Mouse (Mus musculus) adrenal gland, adult (tissue): ENCODE measurements around the gene Onecut3.

Source experiments
- DNase-seq, 2 experiments: peaks; one replicate each; pipeline ENCODE4 v3.0.0; 2022 to 2023; ENCODE audit warnings: low spot score in 1 of 2; ENCODE audit not compliant: inconsistent age in 2 of 2

The Onecut3 gene

GRCm38 (mm10) chr10:80503599-80504220 lies 9.1 kb downstream of the Onecut3 start:
- peak in 1 of 2 experiments; percentile 60 for DNase-seq

GRCm38 (mm10) chr10:80504724-80505123 lies 10.1 kb downstream of the Onecut3 start:
- no peak for DNase-seq

- DNase-seq: peak; percentile 58 to 85
Measured at GRCm38 (mm10) chr10:80506222-80506621, 11.6 kb downstream of the Onecut3 start.

- DNase-seq: peak; percentile 80 to 95
Measured at GRCm38 (mm10) chr10:80509412-80510272, 15.0 kb downstream of the Onecut3 start.

- DNase-seq: no peak
Measured at GRCm38 (mm10) chr10:80510273-80510660, 15.6 kb downstream of the Onecut3 start.

GRCm38 (mm10) chr10:80513739-80514138 lies 19.1 kb downstream of the Onecut3 start:
- DNase-seq: no peak

GRCm38 (mm10) chr10:80519287-80519686 lies 24.7 kb downstream of the Onecut3 start:
- no peak for DNase-seq

- DNase-seq: no peak
Measured at GRCm38 (mm10) chr10:80523299-80523698, 28.7 kb downstream of the Onecut3 start.

- DNase-seq: no peak
Measured at GRCm38 (mm10) chr10:80526172-80526571, 31.5 kb downstream of the Onecut3 start.

GRCm38 (mm10) chr10:80532783-80533182 lies 38.1 kb downstream of the Onecut3 start:
- peak in 1 of 2 experiments; percentile 28 for DNase-seq

- peak; percentile 78 to 81 for DNase-seq
Measured at GRCm38 (mm10) chr10:80533704-80534103, 39.1 kb downstream of the Onecut3 start.

GRCm38 (mm10) chr10:80535071-80535470 lies 40.4 kb downstream of the Onecut3 start:
- DNase-seq: no peak

GRCm38 (mm10) chr10:80535711-80536110 lies 41.1 kb downstream of the Onecut3 start:
- peak in 1 of 2 experiments; percentile 29 for DNase-seq

GRCm38 (mm10) chr10:80538180-80538579 lies 43.5 kb downstream of the Onecut3 start:
- peak; percentile 74 to 80 for DNase-seq

- peak; percentile 96 to 97 for DNase-seq
Measured at GRCm38 (mm10) chr10:80538710-80539394, 44.2 kb downstream of the Onecut3 start, which contains the start of gene Atp8b3. Atp8b3 (minus strand) TSS chr10:80539124.

- DNase-seq: peak; percentile 70 to 82
Measured at GRCm38 (mm10) chr10:80539493-80539892, 44.9 kb downstream of the Onecut3 start.

GRCm38 (mm10) chr10:80543873-80544272 lies 49.2 kb downstream of the Onecut3 start:
- DNase-seq: no peak

- peak; percentile 63 to 74 for DNase-seq
Measured at GRCm38 (mm10) chr10:80545590-80545989, 51.0 kb downstream of the Onecut3 start.

GRCm38 (mm10) chr10:80546945-80547344 lies 52.3 kb downstream of the Onecut3 start:
- DNase-seq: peak in 1 of 2 experiments; percentile 58

- peak; percentile 62 to 73 for DNase-seq
Measured at GRCm38 (mm10) chr10:80547539-80547938, 52.9 kb downstream of the Onecut3 start.

- DNase-seq: peak; percentile 94 to 96
Measured at GRCm38 (mm10) chr10:80548428-80549006, 53.9 kb downstream of the Onecut3 start.
